ENCODE assay signal across 8 mouse cellular contexts in genomic region chr2:59599338-59600111, GRCm38 (mm10). TPM values are rescaled to one million over a fixed set of nuclear protein-coding genes. Genes with fewer than 3 reads are reported as not detected.
A peak's percentile ranks its signal among the peaks of the same experiment; 100 is the strongest.
DNase-seq lines count a peak whose midpoint lies in the region; ATAC-seq and TF ChIP-seq lines count a peak whose summit lies in the region.

No protein-coding gene starts in this region.

- DNase-seq in embryonic facial prominence, embryonic 11.5 days (ENCODE audit: low spot score), result peak; percentile 92
- peak; percentile 25 for DNase-seq in hindbrain, postnatal 0 days (ENCODE audit: low spot score)
- DNase-seq in liver, embryonic 11.5 days (ENCODE audit: low spot score), result peak; percentile 35
- peak; percentile 56 for DNase-seq in yolk sac, embryonic 10.5 days (ENCODE audit: low spot score)
- DNase-seq in left cerebral cortex, postnatal 14 days (ENCODE audit: low spot score in 2 of 2), result no peak
- DNase-seq in adrenal gland, adult 2 months, result no peak

- no peak overlapping the region for H3K9ac ChIP-seq in embryonic facial prominence, embryonic 11.5 days (replicated peaks; ENCODE audit: low read length)
- H3K9ac ChIP-seq in hindbrain, postnatal 0 days (replicated peaks; ENCODE audit: low read length), result no peak overlapping the region
- no peak overlapping the region for H3K9ac ChIP-seq in liver, embryonic 11.5 days (ENCODE audit: low read depth, low read length)

- peaks cover 21% of the 10 kb centered on the region for H3K4me1 ChIP-seq in megakaryocyte, embryonic 14.5 days
- no peaks in the 10 kb centered on the region for H3K4me1 ChIP-seq in embryonic facial prominence, embryonic 11.5 days (ENCODE audit: control insufficient read depth, insufficient read depth, low read length)
- no peaks in the 10 kb centered on the region for H3K4me1 ChIP-seq in hindbrain, postnatal 0 days (ENCODE audit: insufficient read depth, low read length)
- H3K4me1 ChIP-seq in liver, embryonic 11.5 days (replicated peaks; ENCODE audit: control insufficient read depth, insufficient read depth, low read length), result peaks cover 4% of the 10 kb centered on the region; the same call in 1 of the 2 replicates

- no peak for ATAC-seq in megakaryocyte, adult 5-6 weeks (ENCODE audit: poor library complexity, severe bottlenecking)
- peak; percentile 84 for ATAC-seq in embryonic facial prominence, embryonic 11.5 days (replicated peaks; ENCODE audit: insufficient number of reproducible peaks, low FRiP score, low TSS enrichment, low read depth)
- peak; percentile 70; the same call in 1 of the 2 replicates for ATAC-seq in hindbrain, postnatal 0 days
- ATAC-seq in liver, embryonic 11.5 days (replicated peaks; ENCODE audit: low FRiP score), result peak; percentile 51

- WGBS in embryonic facial prominence, embryonic 11.5 days, result 24% methylated on average over 7 of the region's 7 CpGs
- 21% methylated on average over 6 of the region's 7 CpGs for WGBS in hindbrain, postnatal 0 days
- WGBS in liver, embryonic 11.5 days, result 19% methylated on average over 7 of the region's 7 CpGs

- peaks cover 13% of the 10 kb centered on the region for H3K27me3 ChIP-seq in megakaryocyte, embryonic 14.5 days (replicated peaks)
- no peaks in the 10 kb centered on the region for H3K27me3 ChIP-seq in embryonic facial prominence, embryonic 11.5 days (ENCODE audit: control insufficient read depth, insufficient read depth, low read length)
- no peaks in the 10 kb centered on the region for H3K27me3 ChIP-seq in hindbrain, postnatal 0 days (ENCODE audit: insufficient read depth, low read length)
- H3K27me3 ChIP-seq in liver, embryonic 11.5 days (replicated peaks; ENCODE audit: control insufficient read depth, insufficient read depth, low read length), result no peaks in the 10 kb centered on the region

- H3K4me3 ChIP-seq in megakaryocyte, embryonic 14.5 days (replicated peaks), result peak overlapping the region; percentile 80
- no peak overlapping the region for H3K4me3 ChIP-seq in embryonic facial prominence, embryonic 11.5 days (ENCODE audit: low read depth, low read length)
- H3K4me3 ChIP-seq in hindbrain, postnatal 0 days (ENCODE audit: low read length), result no peak overlapping the region
- no peak overlapping the region for H3K4me3 ChIP-seq in liver, embryonic 11.5 days (ENCODE audit: low read depth, low read length)

- intact Hi-C loops in left cerebral cortex, postnatal 14 days (cut with DNase I), result no loop called here

- no peaks in the 10 kb centered on the region for H3K9me3 ChIP-seq in megakaryocyte, embryonic 14.5 days
- no peaks in the 10 kb centered on the region for H3K9me3 ChIP-seq in embryonic facial prominence, embryonic 11.5 days (replicated peaks; ENCODE audit: control insufficient read depth, low read length)
- no peaks in the 10 kb centered on the region for H3K9me3 ChIP-seq in hindbrain, postnatal 0 days (ENCODE audit: low read length)
- no peaks in the 10 kb centered on the region for H3K9me3 ChIP-seq in liver, embryonic 11.5 days (ENCODE audit: control insufficient read depth, low read length)

- TF ChIP-seq CTCF in hindbrain, postnatal 0 days (IDR thresholded peaks at IDR 0.05; ENCODE audit: low read depth), result no peak

- H3K4me2 ChIP-seq in embryonic facial prominence, embryonic 11.5 days (ENCODE audit: low read depth, low read length), result no peak overlapping the region
- H3K4me2 ChIP-seq in hindbrain, postnatal 0 days (ENCODE audit: low read depth, low read length), result no peak overlapping the region
- peak overlapping the region; percentile 20; the same call in 1 of the 2 replicates for H3K4me2 ChIP-seq in liver, embryonic 11.5 days

- H3K27ac ChIP-seq in embryonic facial prominence, embryonic 11.5 days (replicated peaks; ENCODE audit: low read depth, low read length), result peak overlapping the region; percentile 78
- H3K27ac ChIP-seq in hindbrain, postnatal 0 days, result no peak overlapping the region
- peak overlapping the region; percentile 21; the same call in 1 of the 2 replicates for H3K27ac ChIP-seq in liver, embryonic 11.5 days (ENCODE audit: low read depth, low read length)

- no peaks in the 10 kb centered on the region for H3K36me3 ChIP-seq in megakaryocyte, embryonic 14.5 days (replicated peaks; ENCODE audit: low read length)
- no peaks in the 10 kb centered on the region for H3K36me3 ChIP-seq in embryonic facial prominence, embryonic 11.5 days (replicated peaks; ENCODE audit: control insufficient read depth, insufficient read depth, low read depth, low read length)
- no peaks in the 10 kb centered on the region for H3K36me3 ChIP-seq in hindbrain, postnatal 0 days (ENCODE audit: insufficient read depth, low read length)
- no peaks in the 10 kb centered on the region for H3K36me3 ChIP-seq in liver, embryonic 11.5 days (ENCODE audit: control insufficient read depth, insufficient read depth, low read length)

RNA-seq across cellular contexts. Expression of gene Tanc1, which starts 12.3 kb away (rescaled TPM):
- 0.91 and 1.00 TPM in 2 replicates for polyA plus RNA-seq in megakaryocyte, embryonic 14.5 days (2012; ENCODE audit: insufficient read depth, low replicate concordance)
- total RNA-seq in megakaryocyte, adult 5-6 weeks (2015), result 1.2 and 1.7 TPM in 2 replicates
- total RNA-seq in megakaryocyte, adult 5-6 weeks (2017), result 1.7 and 5.7 TPM in 2 replicates
- 20.6 and 22.7 TPM in 2 replicates for polyA plus RNA-seq in embryonic facial prominence, embryonic 11.5 days (2014; fragmentation: Nextera tagmentation; extraction: Ambion mirVana)
- total RNA-seq in hindbrain, postnatal 0 days (2014; rRNA removed), result 10.6 and 12.1 TPM in 2 replicates
- polyA plus RNA-seq in hindbrain, postnatal 0 days (2015; fragmentation: Nextera tagmentation; extraction: Ambion mirVana), result 4.2 and 4.8 TPM in 2 replicates
- polyA plus RNA-seq in liver, embryonic 11.5 days (2014; fragmentation: Nextera tagmentation; extraction: Ambion mirVana), result 11.8 and 12.5 TPM in 2 replicates
- 10 to 100 TPM; 13.0 to 14.9 TPM for total RNA-seq in left cerebral cortex, postnatal 14 days (2021)
- 10 to 100 TPM; 16.4 to 17.3 TPM for total RNA-seq in adrenal gland, adult 2 months (2021)
- polyA plus RNA-seq in adrenal gland, adult 2 months (2012; rRNA removed), result 5.6 and 5.7 TPM in 2 replicates

Comparison
In these comparisons a context has a peak if more than half of its experiments do, and no peak if none do; other contexts are left out.
1. DNase-seq: peak in embryonic facial prominence, embryonic 11.5 days (single experiment), hindbrain, postnatal 0 days (single experiment), liver, embryonic 11.5 days (single experiment) and yolk sac, embryonic 10.5 days (single experiment); none in left cerebral cortex, postnatal 14 days (0 of 2) and adrenal gland, adult 2 months (single experiment).